Mouse (Mus musculus) Patski (cell line): Measurements from ENCODE around the gene Chpf. TPM values are rescaled to one million over a fixed set of nuclear protein-coding genes. Genes with fewer than 3 reads are reported as not detected.

Experiments used
- ATAC-seq: fragments of 100-300 bp; one replicate; pipeline ENCODE4 v1.8.0; 2021
- CTCF ChIA-PET: fragments of 350-600 bp; sonication (Branson Sonifier 250); formaldehyde crosslinking; loops from one replicate; lab custom pipeline; 2022; ENCODE audit warnings: inconsistent platforms; lab: Charles Lee
- POLR2A ChIA-PET: fragments of 350-600 bp; sonication (Branson Sonifier 250); formaldehyde crosslinking; loops from one replicate; lab custom pipeline; 2022; ENCODE audit warnings: antibody characterized with exemption, inconsistent platforms; lab: Charles Lee
- DNase-seq: peaks from one replicate; pipeline ENCODE4 v3.0.0-alpha.2; 2011; ENCODE audit warnings: low read depth, low spot score
- H3K27me3 ChIP-seq: fragments of 371-371 bp; one replicate; pipeline ENCODE4 v1.5.1; 2021
- CTCF ChIP-seq: fragments of 100-300 bp; IDR thresholded peaks from one replicate; pipeline ENCODE4 v1.5.1; 2021
- in situ Hi-C: fragments of 300-500 bp; cut with MboI; formaldehyde crosslinking; loops from 3 replicates; pipeline ENCODE4 v1.11.1; 2018; ENCODE audit warnings: low pct_unique_long_range_greater_than_20kb, mixed read lengths
- polyA plus RNA-seq: library from polyadenylated mRNA; unstranded; gene quantifications from one replicate; pipeline ENCODE4 v1.2.3, GENCODE M21; 2021

The Chpf gene
- polyA plus RNA-seq, 1 experiment from 2014 or later = 65.0 TPM

GRCm38 (mm10) chr1:75479635-75479989, 505 bp upstream of the Chpf start:
- CTCF ChIA-PET = interaction anchor here (0.9 to 3.8 kb wide), 3 partner anchors 21 to 80 kb away, joined by 3 to 32 read pairs (median 14); no protein-coding TSS in a partner anchor
- ATAC-seq (no peak), DNase-seq (no peak)
- POLR2A ChIA-PET = interaction anchor here (0.9 to 1.2 kb wide), 3 partner anchors 8 to 81 kb away, joined by 3 to 10 read pairs (median 4); no protein-coding TSS in a partner anchor
- in situ Hi-C loops = loop anchor here (5.0 to 10.0 kb wide), 2 partner anchors 78 to 115 kb away; no protein-coding TSS in a partner anchor
- no peaks in the 10 kb centered on the region for H3K27me3 ChIP-seq
- no peak for TF ChIP-seq CTCF

- ChIA-PET CTCF (interaction anchor here (2.8 to 3.8 kb wide), 2 partner anchors 20 to 81 kb away, joined by 14 to 32 read pairs; no protein-coding TSS in a partner anchor), POLR2A (interaction anchor here (0.7 to 1.2 kb wide), 5 partner anchors 9 to 1148 kb away, joined by 3 to 10 read pairs (median 4); no protein-coding TSS in a partner anchor)
- in situ Hi-C loops = loop anchor here (5.0 to 10.0 kb wide), 2 partner anchors 79 to 116 kb away; no protein-coding TSS in a partner anchor
- ATAC-seq = peak; percentile 6
- TF ChIP-seq CTCF = no peak
- H3K27me3 ChIP-seq = no peaks in the 10 kb centered on the region
- no peak for DNase-seq
Observed at GRCm38 (mm10) chr1:75478497-75478896, 610 bp downstream of the Chpf start.

GRCm38 (mm10) chr1:75477966-75478290, 1.2 kb downstream of the Chpf start:
- in situ Hi-C loops = loop anchor here (5.0 to 10.0 kb wide), 2 partner anchors 79 to 117 kb away; no protein-coding TSS in a partner anchor
- H3K27me3 ChIP-seq = no peaks in the 10 kb centered on the region

GRCm38 (mm10) chr1:75477264-75477965, 1.7 kb downstream of the Chpf start:
- no peak for TF ChIP-seq CTCF
- in situ Hi-C loops = loop anchor here (5.0 to 10.0 kb wide), 2 partner anchors 80 to 117 kb away; no protein-coding TSS in a partner anchor
- DNase-seq = no peak
- ChIA-PET CTCF (interaction anchor here (0.6 to 3.8 kb wide), 24 partner anchors 8 to 250 kb away, joined by 3 to 32 read pairs (median 4); partner anchors contain the start of gene Gmppa), POLR2A (interaction anchor here (1.2 kb wide), 1 partner anchor 82 kb away, joined by 5 read pairs; no protein-coding TSS in a partner anchor)
- peak; percentile 12 for ATAC-seq
- no peaks in the 10 kb centered on the region for H3K27me3 ChIP-seq

More at GRCm38 (mm10) chr1:75477966-75478290, 1.2 kb downstream of the Chpf start:
- ChIA-PET POLR2A (interaction anchor here (0.7 to 0.9 kb wide), 2 partner anchors 81 to 1148 kb away, joined by 4 read pairs; no protein-coding TSS in a partner anchor), CTCF (interaction anchor here (0.7 to 3.8 kb wide), 12 partner anchors 9 to 121 kb away, joined by 3 to 32 read pairs (median 10); no protein-coding TSS in a partner anchor)
- DNase-seq (no peak), ATAC-seq (no peak)
- no peak for TF ChIP-seq CTCF

- in situ Hi-C loops = loop anchor here (5.0 to 10.0 kb wide), 2 partner anchors 81 to 118 kb away; no protein-coding TSS in a partner anchor
- ChIA-PET CTCF (interaction anchor here (0.6 to 3.8 kb wide), 24 partner anchors 9 to 249 kb away, joined by 3 to 32 read pairs (median 4); partner anchors contain the start of gene Gmppa), POLR2A (interaction anchor here (0.6 to 1.2 kb wide), 2 partner anchors 45 to 83 kb away, joined by 3 to 5 read pairs; no protein-coding TSS in a partner anchor)
- DNase-seq (no peak), ATAC-seq (no peak)
- TF ChIP-seq CTCF = no peak
- H3K27me3 ChIP-seq = no peaks in the 10 kb centered on the region
Observed at GRCm38 (mm10) chr1:75476441-75476840, 2.7 kb downstream of the Chpf start.

GRCm38 (mm10) chr1:75469287-75469825, 9.8 kb downstream of the Chpf start:
- ATAC-seq = no peak
- H3K27me3 ChIP-seq = peaks cover 9% of the 10 kb centered on the region
- DNase-seq = no peak
- in situ Hi-C loops = loop anchor here (5.0 kb wide), 1 partner anchor 127 kb away; no protein-coding TSS in a partner anchor
- ChIA-PET CTCF (interaction anchor here (0.9 to 4.1 kb wide), 2 partner anchors 8 to 22 kb away, joined by 3 to 31 read pairs; no protein-coding TSS in a partner anchor), POLR2A (no interaction called here)
- no peak for TF ChIP-seq CTCF

GRCm38 (mm10) chr1:75467215-75467927, 11.7 kb downstream of the Chpf start:
- no peak for TF ChIP-seq CTCF

GRCm38 (mm10) chr1:75463652-75464204, 15.4 kb downstream of the Chpf start:
- CTCF ChIA-PET = interaction anchor here (0.8 to 1.8 kb wide), 5 partner anchors 64 to 145 kb away, joined by 3 to 8 read pairs (median 4); no protein-coding TSS in a partner anchor
- peaks cover 5% of the 10 kb centered on the region for H3K27me3 ChIP-seq
- DNase-seq = no peak

More at GRCm38 (mm10) chr1:75467215-75467927, 11.7 kb downstream of the Chpf start:
- DNase-seq (no peak), ATAC-seq (peak; percentile 63)
- peaks cover 9% of the 10 kb centered on the region for H3K27me3 ChIP-seq
- ChIA-PET CTCF (interaction anchor here (0.6 to 4.1 kb wide), 13 partner anchors 10 to 150 kb away, joined by 3 to 45 read pairs (median 12); partner anchors contain the start of genes Dnpep and Gmppa), POLR2A (interaction anchor here (0.6 to 1.5 kb wide), 6 partner anchors 13 to 1729 kb away, joined by 3 to 5 read pairs (median 4); no protein-coding TSS in a partner anchor)
- in situ Hi-C loops = loop anchor here (5.0 kb wide), 1 partner anchor 125 kb away; no protein-coding TSS in a partner anchor

GRCm38 (mm10) chr1:75462636-75463035, 16.5 kb downstream of the Chpf start:
- ATAC-seq = no peak
- peaks cover 5% of the 10 kb centered on the region for H3K27me3 ChIP-seq
- in situ Hi-C loops = no loop called here

More at GRCm38 (mm10) chr1:75463652-75464204, 15.4 kb downstream of the Chpf start:
- POLR2A ChIA-PET = interaction anchor here (0.9 kb wide), 1 partner anchor 119 kb away, joined by 3 read pairs; no protein-coding TSS in a partner anchor
- in situ Hi-C loops = no loop called here
- no peak for TF ChIP-seq CTCF
- ATAC-seq = no peak

More at GRCm38 (mm10) chr1:75462636-75463035, 16.5 kb downstream of the Chpf start:
- ChIA-PET POLR2A (no interaction called here), CTCF (interaction anchor here (0.8 to 1.8 kb wide), 4 partner anchors 63 to 144 kb away, joined by 3 to 5 read pairs (median 4); no protein-coding TSS in a partner anchor)
- no peak for TF ChIP-seq CTCF
- no peak for DNase-seq
